Mouse (Mus musculus) myocyte (in vitro differentiated cells): ENCODE data around the gene Lyst. TPM values are rescaled to one million over a fixed set of nuclear protein-coding genes. Genes with fewer than 3 reads are reported as not detected.

ENCODE experiments used
- H3K27me3 ChIP-seq: one replicate; pipeline ENCODE4 v1.6.1; 2011; ENCODE audit not compliant: control insufficient read depth, insufficient read depth, insufficient read length
- H3K36me3 ChIP-seq: one replicate; pipeline ENCODE4 v1.6.1; 2011; ENCODE audit not compliant: control insufficient read depth, insufficient read depth
- H3K4me2 ChIP-seq: one replicate; pipeline ENCODE4 v1.6.1; 2011; ENCODE audit warnings: low read depth, control low read depth
- H3K4me3 ChIP-seq: one replicate; pipeline ENCODE4 v1.5.1; 2011; ENCODE audit warnings: mild to moderate bottlenecking, control low read depth, moderate library complexity
- H3K79me2 ChIP-seq: one replicate; pipeline ENCODE4 v1.6.1; 2011; ENCODE audit not compliant: control insufficient read depth, insufficient read depth
- H3ac ChIP-seq: one replicate; pipeline ENCODE4 v1.6.1; 2011; ENCODE audit not compliant: control insufficient read depth, insufficient read length
- CEBPB ChIP-seq: IDR thresholded peaks from 2 replicates; pipeline ENCODE4 v1.6.1; 2011; ENCODE audit warnings: mild to moderate bottlenecking, moderate library complexity; ENCODE audit not compliant: poor library complexity, insufficient read depth, severe bottlenecking
- E2F4 ChIP-seq: IDR thresholded peaks from one replicate; pipeline ENCODE4 v1.6.1; 2011; ENCODE audit warnings: mild to moderate bottlenecking, control low read depth, moderate library complexity; ENCODE audit not compliant: insufficient read depth
- MAX ChIP-seq: IDR thresholded peaks from one replicate; pipeline ENCODE4 v1.6.1; 2011; ENCODE audit warnings: low read depth, mild to moderate bottlenecking, control low read depth
- MYOD1 ChIP-seq, 3 experiments: IDR thresholded peaks; one replicate each; pipeline ENCODE4 v1.6.1; 2011; ENCODE audit warnings: control low read depth in 2 of 3, low read depth in 2 of 3, mild to moderate bottlenecking in 2 of 3, moderate library complexity in 1 of 3; ENCODE audit not compliant: insufficient read length in 2 of 3, control insufficient read depth in 1 of 3
- MYOG ChIP-seq, 3 experiments: IDR thresholded peaks; one replicate each; pipeline ENCODE4 v1.6.1; 2011; ENCODE audit warnings: control low read depth in 2 of 3, low read depth in 2 of 3, mild to moderate bottlenecking in 2 of 3; ENCODE audit not compliant: insufficient read length in 2 of 3, control insufficient read depth in 1 of 3, insufficient read depth in 1 of 3
- POLR2A ChIP-seq: IDR thresholded peaks from one replicate; pipeline ENCODE4 v1.6.1; 2011; ENCODE audit warnings: low read depth, mild to moderate bottlenecking, control low read depth, moderate library complexity; ENCODE audit not compliant: insufficient read length
- POLR2AphosphoS2 ChIP-seq: IDR thresholded peaks from one replicate; pipeline ENCODE4 v1.6.1; 2011; ENCODE audit warnings: low read depth, control low read depth; ENCODE audit not compliant: insufficient read length
- REST ChIP-seq: IDR thresholded peaks from one replicate; pipeline ENCODE4 v1.6.1; 2011; ENCODE audit warnings: mild to moderate bottlenecking, control low read depth, moderate library complexity; ENCODE audit not compliant: insufficient read depth, insufficient read length
- SRF ChIP-seq: IDR thresholded peaks from one replicate; pipeline ENCODE4 v1.6.1; 2011; ENCODE audit warnings: low read depth; ENCODE audit not compliant: control insufficient read depth, insufficient read length
- TCF12 ChIP-seq: IDR thresholded peaks from one replicate; pipeline ENCODE4 v1.6.1; 2011; ENCODE audit warnings: mild to moderate bottlenecking, control low read depth; ENCODE audit not compliant: poor library complexity, insufficient read depth, severe bottlenecking
- TCF3 ChIP-seq: IDR thresholded peaks from one replicate; pipeline ENCODE4 v1.6.1; 2011; ENCODE audit warnings: low read depth, control low read depth; ENCODE audit not compliant: insufficient read length
- USF1 ChIP-seq: IDR thresholded peaks from one replicate; pipeline ENCODE4 v1.6.1; 2011; ENCODE audit warnings: low read depth, mild to moderate bottlenecking, control low read depth, moderate library complexity
- polyA plus RNA-seq: library from polyadenylated mRNA; unstranded; fragments of >200 nt; fragmentation: generic; extraction: Trizol; gene quantifications from one replicate; pipeline ENCODE4 v1.2.1, GENCODE M21; 2012; ENCODE audit warnings: missing spikeins

The Lyst gene
- polyA plus RNA-seq, 1 experiment, result 3.6 TPM

DNA sequence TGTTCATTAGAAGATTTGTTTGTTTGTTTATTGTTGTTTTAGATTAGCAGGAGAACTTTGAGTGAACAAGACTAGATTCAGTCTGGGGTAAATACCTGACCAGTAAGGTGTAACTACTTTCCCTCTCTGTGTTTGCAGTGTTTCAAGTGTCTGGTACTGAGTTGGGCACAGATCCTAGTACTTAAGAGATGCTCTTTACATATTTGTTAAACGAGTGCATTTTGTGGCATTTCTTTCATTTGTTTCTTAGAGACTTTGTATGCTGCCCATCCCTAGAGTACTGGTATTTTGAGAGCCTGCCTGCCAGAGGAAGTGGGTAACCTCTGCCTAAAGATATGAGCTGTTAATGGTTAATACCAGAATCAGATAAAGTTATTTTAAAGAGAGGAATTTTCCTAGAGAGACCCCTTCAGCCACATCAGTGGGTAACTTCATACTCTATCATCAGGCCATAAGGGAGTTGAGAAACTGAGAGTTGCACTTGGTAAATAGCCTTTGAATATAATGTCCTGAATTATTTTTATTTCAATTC, 2.5 kb upstream of the Lyst start:
- peaks cover 20% of the 10 kb centered on the region for H3K79me2 ChIP-seq
- no peak overlapping the region for H3K4me3 ChIP-seq
- no peaks in the 10 kb centered on the region for H3K36me3 ChIP-seq
- H3ac ChIP-seq, result no peak overlapping the region
- TF ChIP-seq CEBPB, result no peak
- no peak for TF ChIP-seq MYOD1 (IDR thresholded peaks at IDR 0.05; ENCODE audit: control insufficient read depth in 1 of 3, insufficient read length in 2 of 3, low read depth in 2 of 3)
- no peak for TF ChIP-seq REST
- TF ChIP-seq MAX, result no peak
- no peak for TF ChIP-seq POLR2AphosphoS2
- TF ChIP-seq TCF12, result no peak
- no peak for TF ChIP-seq POLR2A
- no peak for TF ChIP-seq E2F4
- TF ChIP-seq SRF, result no peak
- TF ChIP-seq MYOG (IDR thresholded peaks at IDR 0.05; ENCODE audit: control insufficient read depth in 1 of 3, insufficient read depth in 1 of 3, insufficient read length in 2 of 3, low read depth in 2 of 3), result no peak
- no peak for TF ChIP-seq TCF3
- TF ChIP-seq USF1, result no peak
- H3K27me3 ChIP-seq, result no peaks in the 10 kb centered on the region
- H3K4me2 ChIP-seq, result no peak overlapping the region

DNA sequence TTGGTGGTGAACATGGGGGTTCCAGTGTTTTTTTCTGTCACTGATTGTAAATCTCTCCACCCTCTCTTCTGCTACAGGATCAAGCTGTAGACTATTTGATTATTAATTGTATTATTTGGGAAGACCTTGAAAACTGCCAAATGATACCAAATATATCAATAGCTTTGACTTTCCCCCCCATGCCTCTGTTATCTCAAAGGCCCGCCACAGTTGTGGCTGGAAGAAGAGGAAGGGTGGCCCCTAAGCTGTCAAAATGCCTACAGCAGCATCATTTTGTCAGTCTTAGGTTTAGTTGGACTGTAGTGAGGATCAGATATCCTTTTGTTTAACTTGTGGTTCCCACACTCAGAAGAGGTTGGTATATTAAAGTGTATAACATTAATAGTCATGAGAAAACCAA, 1.7 kb upstream of the Lyst start:
- Histone ChIP-seq H3K27me3 (no peaks in the 10 kb centered on the region), H3K79me2 (peaks cover 25% of the 10 kb centered on the region)
- no peak for TF ChIP-seq POLR2AphosphoS2
- TF ChIP-seq SRF, result no peak
- no peak for TF ChIP-seq CEBPB
- TF ChIP-seq MYOD1 (IDR thresholded peaks at IDR 0.05; ENCODE audit: control insufficient read depth in 1 of 3, insufficient read length in 2 of 3, low read depth in 2 of 3), result no peak
- TF ChIP-seq USF1, result no peak
- no peak for TF ChIP-seq MYOG (IDR thresholded peaks at IDR 0.05; ENCODE audit: control insufficient read depth in 1 of 3, insufficient read depth in 1 of 3, insufficient read length in 2 of 3, low read depth in 2 of 3)
- TF ChIP-seq POLR2A, result no peak

GRCm38 (mm10) chr13:13589032-13589431, 1.2 kb upstream of the Lyst start:
- no peak overlapping the region for H3K4me3 ChIP-seq
- H3K4me2 ChIP-seq, result peak overlapping the region; percentile 72
- no peaks in the 10 kb centered on the region for H3K27me3 ChIP-seq
- H3K36me3 ChIP-seq, result no peaks in the 10 kb centered on the region
- TF ChIP-seq POLR2AphosphoS2, result no peak
- no peak for TF ChIP-seq TCF12
- no peak for TF ChIP-seq MAX
- TF ChIP-seq REST, result no peak
- no peak for TF ChIP-seq MYOD1 (IDR thresholded peaks at IDR 0.05; ENCODE audit: control insufficient read depth in 1 of 3, insufficient read length in 2 of 3, low read depth in 2 of 3)
- TF ChIP-seq CEBPB, result no peak
- no peak for TF ChIP-seq E2F4
- TF ChIP-seq USF1, result no peak
- TF ChIP-seq TCF3, result no peak
- no peak for TF ChIP-seq MYOG (IDR thresholded peaks at IDR 0.05; ENCODE audit: control insufficient read depth in 1 of 3, insufficient read depth in 1 of 3, insufficient read length in 2 of 3, low read depth in 2 of 3)
- no peak for TF ChIP-seq POLR2A
- peaks cover 31% of the 10 kb centered on the region for H3K79me2 ChIP-seq
- H3ac ChIP-seq, result no peak overlapping the region

More for the DNA sequence above, 1.7 kb upstream of the Lyst start:
- H3K36me3 ChIP-seq, result no peaks in the 10 kb centered on the region
- no peak overlapping the region for H3K4me3 ChIP-seq
- H3ac ChIP-seq, result no peak overlapping the region
- H3K4me2 ChIP-seq, result no peak overlapping the region

GRCm38 (mm10) chr13:13591892-13592291, 1.7 kb downstream of the Lyst start:
- no peak for TF ChIP-seq MYOD1 (IDR thresholded peaks at IDR 0.05; ENCODE audit: control insufficient read depth in 1 of 3, insufficient read length in 2 of 3, low read depth in 2 of 3)
- no peak for TF ChIP-seq USF1
- peak overlapping the region; percentile 78 for H3K4me2 ChIP-seq
- H3K4me3 ChIP-seq, result peak overlapping the region; percentile 47

GRCm38 (mm10) chr13:13596424-13597044, 6.3 kb downstream of the Lyst start:
- no peaks in the 10 kb centered on the region for H3K36me3 ChIP-seq

More at GRCm38 (mm10) chr13:13591892-13592291, 1.7 kb downstream of the Lyst start:
- H3K79me2 ChIP-seq, result peaks cover 48% of the 10 kb centered on the region
- no peaks in the 10 kb centered on the region for H3K27me3 ChIP-seq
- H3K36me3 ChIP-seq, result no peaks in the 10 kb centered on the region
- no peak overlapping the region for H3ac ChIP-seq

More at GRCm38 (mm10) chr13:13596424-13597044, 6.3 kb downstream of the Lyst start:
- no peak for TF ChIP-seq POLR2A
- no peak for TF ChIP-seq E2F4
- TF ChIP-seq MYOD1 (IDR thresholded peaks at IDR 0.05; ENCODE audit: control insufficient read depth in 1 of 3, insufficient read length in 2 of 3, low read depth in 2 of 3), result no peak
- TF ChIP-seq CEBPB, result no peak
- TF ChIP-seq USF1, result no peak
- no peak for TF ChIP-seq TCF12
- TF ChIP-seq POLR2AphosphoS2, result no peak
- Histone ChIP-seq H3ac (no peak overlapping the region), H3K27me3 (no peaks in the 10 kb centered on the region), H3K4me2 (no peak overlapping the region), H3K4me3 (no peak overlapping the region), H3K79me2 (peaks cover 56% of the 10 kb centered on the region)
